Mouse (Mus musculus): ENCODE results near the gene Syn3. TPM values are rescaled to one million over a fixed set of nuclear protein-coding genes. Genes with fewer than 3 reads are reported as not detected.
A peak's percentile ranks its signal among the peaks of the same experiment; 100 is the strongest.

The Syn3 gene
- polyA plus RNA-seq, 1 experiment: 9.5 TPM

GRCm38 (mm10) chr10:86371561-86371960 is 127.1 kb downstream of the Syn3 start:
- H3K4me1 ChIP-seq (ENCODE audit: control insufficient read depth, insufficient read depth, low read length): peaks cover 5% of the 10 kb centered on the region; the same call in 1 of the 2 replicates
- no peak overlapping the region for H3K27ac ChIP-seq (ENCODE audit: insufficient read depth, low read length)
- H3K4me3 ChIP-seq (replicated peaks; ENCODE audit: insufficient read depth, low read depth, low read length): no peak overlapping the region
- no peak for DNase-seq
- no peaks in the 10 kb centered on the region for H3K27me3 ChIP-seq (ENCODE audit: control insufficient read depth, insufficient read depth, low read length)
- TF ChIP-seq CTCF (IDR thresholded peaks at IDR 0.05; ENCODE audit: borderline replicate concordance, insufficient read depth, low read depth, low read length): no peak
- TF ChIP-seq POLR2A (IDR thresholded peaks at IDR 0.05; ENCODE audit: borderline replicate concordance, insufficient read depth, low read length): no peak

- Histone ChIP-seq H3K27ac (ENCODE audit: insufficient read depth, low read length) (no peak overlapping the region), H3K27me3 (ENCODE audit: control insufficient read depth, insufficient read depth, low read length) (no peaks in the 10 kb centered on the region), H3K4me1 (ENCODE audit: control insufficient read depth, insufficient read depth, low read length) (peaks cover 5% of the 10 kb centered on the region; the same call in 1 of the 2 replicates), H3K4me3 (replicated peaks; ENCODE audit: insufficient read depth, low read depth, low read length) (no peak overlapping the region)
- WGBS: 95% methylated on average over 4 of the region's 4 CpGs
- TF ChIP-seq POLR2A (IDR thresholded peaks at IDR 0.05; ENCODE audit: borderline replicate concordance, insufficient read depth, low read length) (no peak), CTCF (IDR thresholded peaks at IDR 0.05; ENCODE audit: borderline replicate concordance, insufficient read depth, low read depth, low read length) (no peak)
- DNase-seq: no peak
Observed at GRCm38 (mm10) chr10:86369346-86369745, 129.3 kb downstream of the Syn3 start.

GRCm38 (mm10) chr10:86368811-86369210 is 129.9 kb downstream of the Syn3 start:
- WGBS: 85% methylated on average over 12 of the region's 12 CpGs
- H3K4me3 ChIP-seq (replicated peaks; ENCODE audit: insufficient read depth, low read depth, low read length): no peak overlapping the region
- TF ChIP-seq CTCF (IDR thresholded peaks at IDR 0.05; ENCODE audit: borderline replicate concordance, insufficient read depth, low read depth, low read length): no peak
- TF ChIP-seq POLR2A (IDR thresholded peaks at IDR 0.05; ENCODE audit: borderline replicate concordance, insufficient read depth, low read length): no peak
- no peaks in the 10 kb centered on the region for H3K27me3 ChIP-seq (ENCODE audit: control insufficient read depth, insufficient read depth, low read length)
- no peak for DNase-seq
- H3K27ac ChIP-seq (ENCODE audit: insufficient read depth, low read length): no peak overlapping the region
- peaks cover 5% of the 10 kb centered on the region; the same call in 1 of the 2 replicates for H3K4me1 ChIP-seq (ENCODE audit: control insufficient read depth, insufficient read depth, low read length)

- no peaks in the 10 kb centered on the region for H3K27me3 ChIP-seq (ENCODE audit: control insufficient read depth, insufficient read depth, low read length)
- TF ChIP-seq POLR2A (IDR thresholded peaks at IDR 0.05; ENCODE audit: borderline replicate concordance, insufficient read depth, low read length): no peak
- 88% methylated on average over 4 of the region's 4 CpGs for WGBS
Observed at GRCm38 (mm10) chr10:86367346-86367745, 131.3 kb downstream of the Syn3 start.

GRCm38 (mm10) chr10:86365632-86366092 is 133.0 kb downstream of the Syn3 start:
- H3K4me1 ChIP-seq (ENCODE audit: control insufficient read depth, insufficient read depth, low read length): no peaks in the 10 kb centered on the region
- WGBS: 75% methylated on average over 5 of the region's 5 CpGs
- TF ChIP-seq POLR2A (IDR thresholded peaks at IDR 0.05; ENCODE audit: borderline replicate concordance, insufficient read depth, low read length) (no peak), CTCF (IDR thresholded peaks at IDR 0.05; ENCODE audit: borderline replicate concordance, insufficient read depth, low read depth, low read length) (no peak)
- no peaks in the 10 kb centered on the region for H3K27me3 ChIP-seq (ENCODE audit: control insufficient read depth, insufficient read depth, low read length)
- no peak overlapping the region for H3K27ac ChIP-seq (ENCODE audit: insufficient read depth, low read length)
- no peak for DNase-seq
- no peak overlapping the region for H3K4me3 ChIP-seq (replicated peaks; ENCODE audit: insufficient read depth, low read depth, low read length)

More at GRCm38 (mm10) chr10:86367346-86367745, 131.3 kb downstream of the Syn3 start:
- no peak overlapping the region for H3K27ac ChIP-seq (ENCODE audit: insufficient read depth, low read length)
- no peak overlapping the region for H3K4me3 ChIP-seq (replicated peaks; ENCODE audit: insufficient read depth, low read depth, low read length)
- no peak for DNase-seq
- H3K4me1 ChIP-seq (ENCODE audit: control insufficient read depth, insufficient read depth, low read length): no peaks in the 10 kb centered on the region

- TF ChIP-seq CTCF (IDR thresholded peaks at IDR 0.05; ENCODE audit: borderline replicate concordance, insufficient read depth, low read depth, low read length) (no peak), POLR2A (IDR thresholded peaks at IDR 0.05; ENCODE audit: borderline replicate concordance, insufficient read depth, low read length) (no peak)
Observed at GRCm38 (mm10) chr10:86363669-86364309, 134.9 kb downstream of the Syn3 start.

GRCm38 (mm10) chr10:86359699-86360098 is 139.0 kb downstream of the Syn3 start:
- no peaks in the 10 kb centered on the region for H3K27me3 ChIP-seq (ENCODE audit: control insufficient read depth, insufficient read depth, low read length)
- peaks cover 11% of the 10 kb centered on the region; the same call in 1 of the 2 replicates for H3K4me1 ChIP-seq (ENCODE audit: control insufficient read depth, insufficient read depth, low read length)
- H3K4me3 ChIP-seq (replicated peaks; ENCODE audit: insufficient read depth, low read depth, low read length): no peak overlapping the region
- peak; percentile 71 to 88 for DNase-seq
- no peak overlapping the region; the same call in 1 of the 2 replicates for H3K27ac ChIP-seq (ENCODE audit: insufficient read depth, low read length)
- 11% methylated on average over 4 of the region's 4 CpGs for WGBS
- no peak for TF ChIP-seq POLR2A (IDR thresholded peaks at IDR 0.05; ENCODE audit: borderline replicate concordance, insufficient read depth, low read length)
- no peak for TF ChIP-seq CTCF (IDR thresholded peaks at IDR 0.05; ENCODE audit: borderline replicate concordance, insufficient read depth, low read depth, low read length)

More at GRCm38 (mm10) chr10:86363669-86364309, 134.9 kb downstream of the Syn3 start:
- Histone ChIP-seq H3K27ac (ENCODE audit: insufficient read depth, low read length) (no peak overlapping the region), H3K27me3 (ENCODE audit: control insufficient read depth, insufficient read depth, low read length) (no peaks in the 10 kb centered on the region), H3K4me3 (replicated peaks; ENCODE audit: insufficient read depth, low read depth, low read length) (no peak overlapping the region), H3K4me1 (ENCODE audit: control insufficient read depth, insufficient read depth, low read length) (peaks cover 4% of the 10 kb centered on the region; the same call in 1 of the 2 replicates)
- DNase-seq: no peak
- 95% methylated on average over 8 of the region's 8 CpGs for WGBS

GRCm38 (mm10) chr10:86359208-86359607 is 139.5 kb downstream of the Syn3 start:
- no peak overlapping the region for H3K4me3 ChIP-seq (replicated peaks; ENCODE audit: insufficient read depth, low read depth, low read length)
- peak; percentile 61 to 76 for DNase-seq
- TF ChIP-seq CTCF (IDR thresholded peaks at IDR 0.05; ENCODE audit: borderline replicate concordance, insufficient read depth, low read depth, low read length) (no peak), POLR2A (IDR thresholded peaks at IDR 0.05; ENCODE audit: borderline replicate concordance, insufficient read depth, low read length) (no peak)
- no peaks in the 10 kb centered on the region for H3K27me3 ChIP-seq (ENCODE audit: control insufficient read depth, insufficient read depth, low read length)
- WGBS: 5% methylated on average over 2 of the region's 2 CpGs
- peaks cover 11% of the 10 kb centered on the region; the same call in 1 of the 2 replicates for H3K4me1 ChIP-seq (ENCODE audit: control insufficient read depth, insufficient read depth, low read length)
- peak overlapping the region; percentile 24; the same call in 1 of the 2 replicates for H3K27ac ChIP-seq (ENCODE audit: insufficient read depth, low read length)
